Mouse (Mus musculus) CH12.LX (cell line): ENCODE results near the gene Pitpnm2. TPM values are rescaled to one million over a fixed set of nuclear protein-coding genes. Genes with fewer than 3 reads are reported as not detected.
A peak's percentile ranks its signal among the peaks of the same experiment; 100 is the strongest.

Experiments
- DNase-seq: peaks from one replicate; pipeline ENCODE4 v3.0.0-alpha.2; 2013; ENCODE audit errors: extremely low read depth
- H3K27ac ChIP-seq: 2 replicates; pipeline ENCODE4 v1.5.1; 2012; ENCODE audit warnings: low read depth, mild to moderate bottlenecking, control low read depth, moderate library complexity; ENCODE audit not compliant: insufficient read depth
- H3K27me3 ChIP-seq: replicated peaks from 2 replicates; pipeline ENCODE3; 2012; ENCODE audit warnings: inconsistent platforms
- H3K36me3 ChIP-seq, 2 experiments: replicated peaks in 1 of 2; 2 replicates each; pipeline versions ENCODE3 to v1.6.1; 2012; ENCODE audit warnings: inconsistent platforms in 1 of 2, low read length in 1 of 2, mild to moderate bottlenecking in 1 of 2, mixed read lengths in 1 of 2, moderate library complexity in 1 of 2; ENCODE audit not compliant: control insufficient read depth in 1 of 2, insufficient read depth in 1 of 2
- H3K4me1 ChIP-seq, 2 experiments: 2 replicates each; pipeline ENCODE4 v1.6.1; 2012; ENCODE audit warnings: inconsistent platforms in 1 of 2, moderate library complexity in 1 of 2; ENCODE audit not compliant: insufficient read depth in 2 of 2, control insufficient read depth in 1 of 2
- H3K4me2 ChIP-seq: 2 replicates; pipeline ENCODE4 v1.6.1; 2012; ENCODE audit warnings: low read depth, mild to moderate bottlenecking, control low read depth; ENCODE audit not compliant: poor library complexity, insufficient read depth, severe bottlenecking
- H3K4me3 ChIP-seq, 3 experiments: fragments of 150-350 bp in 1 of 3; sonication (generic) in 1 of 3; replicated peaks in 1 of 3; 2 replicates each; pipeline versions ENCODE3 to v1.5.1; 2011 to 2012; ENCODE audit warnings: low read depth in 2 of 3, low read length in 2 of 3, mild to moderate bottlenecking in 2 of 3, moderate library complexity in 2 of 3, control low read depth in 1 of 3, improper control_type of control experiment in 1 of 3, inconsistent platforms in 1 of 3, mixed read lengths in 1 of 3; ENCODE audit not compliant: poor library complexity in 1 of 3
- H3K79me2 ChIP-seq: replicated peaks from 2 replicates; pipeline ENCODE4 v1.6.1; 2012; ENCODE audit warnings: mild to moderate bottlenecking, moderate library complexity; ENCODE audit not compliant: control insufficient read depth, poor library complexity, insufficient read depth, severe bottlenecking; ENCODE audit errors: extremely low read depth
- H3K9ac ChIP-seq: 2 replicates; pipeline ENCODE4 v1.6.1; 2012; ENCODE audit warnings: low read depth, mild to moderate bottlenecking, control low read depth, moderate library complexity; ENCODE audit not compliant: insufficient read depth
- H3K9me3 ChIP-seq: replicated peaks from 2 replicates; pipeline ENCODE3; 2012; ENCODE audit warnings: low read length, inconsistent platforms, mixed read lengths
- CHD1 ChIP-seq: IDR thresholded peaks from 2 replicates; pipeline ENCODE4 v1.6.1; 2012; ENCODE audit warnings: low read depth, low read length, improper control_type of control experiment, inconsistent platforms
- CTCF ChIP-seq, 2 experiments: IDR thresholded peaks in 1 of 2; conservative IDR thresholded peaks in 1 of 2; 2 replicates each; pipeline ENCODE4 v1.5.1; 2011 to 2012; ENCODE audit warnings: low read depth in 2 of 2, low read length in 2 of 2, improper control_type of control experiment in 1 of 2, inconsistent platforms in 1 of 2, mild to moderate bottlenecking in 1 of 2, moderate library complexity in 1 of 2
- ELF1 ChIP-seq: IDR thresholded peaks from 2 replicates; pipeline ENCODE4 v1.6.1; 2014; ENCODE audit warnings: low read depth, mild to moderate bottlenecking, inconsistent platforms, low read length, improper control_type of control experiment
- EP300 ChIP-seq: IDR thresholded peaks from 2 replicates; pipeline ENCODE4 v1.6.1; 2011; ENCODE audit warnings: low read length, improper control_type of control experiment
- ETS1 ChIP-seq: conservative IDR thresholded peaks from 2 replicates; pipeline ENCODE4 v1.6.1; 2012; ENCODE audit warnings: low read depth, mild to moderate bottlenecking, inconsistent platforms, low read length, improper control_type of control experiment, moderate library complexity
- GABPA ChIP-seq: IDR thresholded peaks from 2 replicates; pipeline ENCODE4 v1.6.1; 2012; ENCODE audit warnings: low read depth, low read length, improper control_type of control experiment, inconsistent platforms; ENCODE audit not compliant: insufficient replicate concordance
- IRF4 ChIP-seq: IDR thresholded peaks from 2 replicates; pipeline ENCODE4 v1.6.1; 2014; ENCODE audit warnings: low read depth, mild to moderate bottlenecking, inconsistent platforms, low read length, improper control_type of control experiment
- JUN ChIP-seq: IDR thresholded peaks from 2 replicates; pipeline ENCODE4 v1.6.1; 2011; ENCODE audit warnings: low read depth, mild to moderate bottlenecking, low read length, improper control_type of control experiment, moderate library complexity; ENCODE audit not compliant: insufficient read depth
- JUND ChIP-seq: conservative IDR thresholded peaks from 2 replicates; pipeline ENCODE4 v1.6.1; 2011; ENCODE audit warnings: low read depth, low read length, improper control_type of control experiment
- MAZ ChIP-seq: IDR thresholded peaks from 2 replicates; pipeline ENCODE4 v1.6.1; 2012; ENCODE audit warnings: low read depth, mild to moderate bottlenecking, inconsistent platforms, low read length, improper control_type of control experiment, moderate library complexity
- MEF2A ChIP-seq: IDR thresholded peaks from 2 replicates; pipeline ENCODE4 v1.6.1; 2014; ENCODE audit warnings: low read depth, mild to moderate bottlenecking, inconsistent platforms, low read length, improper control_type of control experiment, borderline replicate concordance
- MXI1 ChIP-seq: IDR thresholded peaks from 2 replicates; pipeline ENCODE4 v1.6.1; 2011; ENCODE audit warnings: mild to moderate bottlenecking, low read depth, low read length, improper control_type of control experiment
- NELFE ChIP-seq: IDR thresholded peaks from 2 replicates; pipeline ENCODE4 v1.6.1; 2011; ENCODE audit warnings: low read depth, low read length, improper control_type of control experiment
- POLR2A ChIP-seq: IDR thresholded peaks from 2 replicates; pipeline ENCODE4 v1.6.1; 2011; ENCODE audit warnings: low read depth, mild to moderate bottlenecking, improper control_type of control experiment, low read length
- POLR2AphosphoS2 ChIP-seq: IDR thresholded peaks from 2 replicates; pipeline ENCODE4 v1.6.1; 2011; ENCODE audit warnings: low read depth, low read length, improper control_type of control experiment
- RCOR1 ChIP-seq: conservative IDR thresholded peaks from 2 replicates; pipeline ENCODE4 v1.6.1; 2012; ENCODE audit warnings: low read depth, mild to moderate bottlenecking, inconsistent platforms, low read length, improper control_type of control experiment
- SIN3A ChIP-seq: IDR thresholded peaks from 2 replicates; pipeline ENCODE4 v1.6.1; 2012; ENCODE audit warnings: low read length, improper control_type of control experiment, inconsistent platforms
- TBP ChIP-seq: conservative IDR thresholded peaks from 2 replicates; pipeline ENCODE4 v1.6.1; 2011; ENCODE audit warnings: low read depth, low read length, improper control_type of control experiment
- TCF12 ChIP-seq: IDR thresholded peaks from 2 replicates; pipeline ENCODE4 v1.6.1; 2014; ENCODE audit warnings: low read depth, mild to moderate bottlenecking, inconsistent platforms, low read length, improper control_type of control experiment
- USF1 ChIP-seq: IDR thresholded peaks from 2 replicates; pipeline ENCODE4 v1.6.1; 2014; ENCODE audit warnings: low read depth, mild to moderate bottlenecking, inconsistent platforms, low read length, improper control_type of control experiment
- USF2 ChIP-seq: conservative IDR thresholded peaks from 2 replicates; pipeline ENCODE4 v1.6.1; 2011; ENCODE audit warnings: low read depth, low read length, improper control_type of control experiment
- ZC3H11A ChIP-seq: IDR thresholded peaks from 2 replicates; pipeline ENCODE4 v1.6.1; 2012; ENCODE audit warnings: low read depth, mild to moderate bottlenecking, inconsistent platforms, low read length, improper control_type of control experiment
- ZKSCAN1 ChIP-seq: IDR thresholded peaks from 2 replicates; pipeline ENCODE4 v1.6.1; 2012; ENCODE audit warnings: low read depth, inconsistent platforms, low read length, improper control_type of control experiment, borderline replicate concordance
- ZMIZ1 ChIP-seq: IDR thresholded peaks from 2 replicates; pipeline ENCODE4 v1.6.1; 2012; ENCODE audit warnings: low read depth, mild to moderate bottlenecking, inconsistent platforms, low read length, improper control_type of control experiment
- dilution Hi-C: fragments of 300-500 bp; cut with MboI; formaldehyde crosslinking; loops from 2 replicates; pipeline ENCODE4 v1.14.3; 2020; ENCODE audit warnings: low sequenced_read_pairs; ENCODE audit not compliant: extremely low pct_unique_long_range_greater_than_20kb, extremely low pct_ligation_motif_present
- in situ Hi-C: fragments of 300-500 bp; cut with MboI; formaldehyde crosslinking; loops from 3 replicates; pipeline ENCODE4 v1.14.3; 2019; ENCODE audit warnings: low sequenced_read_pairs, low pct_ligation_motif_present, low pct_unique_long_range_greater_than_20kb, mixed read lengths
- polyA plus RNA-seq: library from polyadenylated mRNA; unstranded; fragments of >175 nt; gene quantifications from 2 replicates; pipeline ENCODE4 v1.2.1, GENCODE M21; 2012; ENCODE audit warnings: low read depth; ENCODE audit not compliant: insufficient read length
- total RNA-seq, 2 experiments: library from RNA; depleted of rRNA; stranded (reverse); fragments of 300-350 nt in 1 of 2; fragments of >200 nt in 1 of 2; gene quantifications; 2 replicates each; pipeline ENCODE4 v1.2.3; 2012 to 2014

Pitpnm2 gene
- total and polyA plus RNA-seq, 3 experiments, result 1.0 to 11.9 (median 5.3) TPM

- in situ Hi-C loops, result no loop called here
- Histone ChIP-seq H3K9me3 (peaks cover 6% of the 10 kb centered on the region), H3K9ac (no peak overlapping the region), H3K27me3 (no peaks in the 10 kb centered on the region), H3K4me1 (no peaks in the 10 kb centered on the region), H3K36me3 (peaks cover 28 to 85% of the 10 kb centered on the region in 2 experiments), H3K79me2 (no peaks in the 10 kb centered on the region), H3K4me3 (no peak overlapping the region), H3K4me2 (no peak overlapping the region), H3K27ac (no peak overlapping the region)
- dilution Hi-C loops, result no loop called here
- no peak for DNase-seq
- TF ChIP-seq IRF4, result no peak
- TF ChIP-seq CTCF (conservative IDR thresholded peaks at IDR 0.05 in 1 of 2, IDR thresholded peaks at IDR 0.05 in 1 of 2; ENCODE audit: low read depth in 2 of 2, low read length in 2 of 2), result peak in 1 of 2 experiments; percentile 13; a peak in 1 of 4 replicates
- no peak for TF ChIP-seq CHD1
- TF ChIP-seq USF1, result no peak
- no peak for TF ChIP-seq TBP
- no peak for TF ChIP-seq ZKSCAN1
- TF ChIP-seq NELFE, result no peak
Observed at GRCm38 (mm10) chr5:124259133-124259532, 9.6 kb upstream of the Pitpnm2 start.

DNA sequence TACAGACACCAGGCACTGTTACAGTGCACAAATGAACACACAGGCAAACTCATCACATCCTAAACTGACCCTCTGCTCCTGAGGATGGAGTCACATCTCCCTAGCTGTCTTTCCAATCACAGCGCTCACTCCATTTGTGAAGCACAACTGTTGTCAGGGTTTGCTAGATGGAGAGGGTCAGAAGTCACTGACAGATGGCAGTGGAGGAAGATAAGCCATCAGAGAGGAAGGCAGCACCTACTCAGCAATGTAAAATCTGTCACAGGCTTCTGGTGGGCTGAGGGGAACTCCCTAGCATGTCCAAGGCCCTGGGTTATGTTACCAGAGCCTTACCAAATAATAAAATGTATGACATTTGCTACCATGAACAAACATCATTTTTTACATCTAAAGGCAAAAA lies 8.5 kb upstream of the Pitpnm2 start:
- no peaks in the 10 kb centered on the region for H3K27me3 ChIP-seq
- no peak overlapping the region for H3K4me2 ChIP-seq
- no peak overlapping the region for H3K9ac ChIP-seq
- H3K79me2 ChIP-seq, result no peaks in the 10 kb centered on the region
- no peak for DNase-seq
- dilution Hi-C loops (no loop called here), in situ Hi-C loops (no loop called here)
- peaks cover 31 to 86% of the 10 kb centered on the region in 2 experiments for H3K36me3 ChIP-seq
- no peaks in the 10 kb centered on the region for H3K4me1 ChIP-seq
- peaks cover 6% of the 10 kb centered on the region for H3K9me3 ChIP-seq
- no peak overlapping the region for H3K27ac ChIP-seq
- H3K4me3 ChIP-seq, result no peak overlapping the region
- TF ChIP-seq USF2 (no peak), ZKSCAN1 (no peak)

- H3K79me2 ChIP-seq, result no peaks in the 10 kb centered on the region; the same call in 1 of the 2 replicates
- no peak for DNase-seq
- no peak overlapping the region for H3K4me2 ChIP-seq
- no peak for TF ChIP-seq TBP
- TF ChIP-seq POLR2A, result no peak
- no peak for TF ChIP-seq USF1
- no peak for TF ChIP-seq SIN3A
- no peak for TF ChIP-seq ZMIZ1
- no peak for TF ChIP-seq TCF12
- TF ChIP-seq ELF1, result no peak
- TF ChIP-seq ETS1, result no peak
- no peak for TF ChIP-seq MAZ
- TF ChIP-seq USF2, result no peak
- no peak for TF ChIP-seq GABPA
- TF ChIP-seq EP300, result no peak
- no peak for TF ChIP-seq ZC3H11A
- TF ChIP-seq CTCF (conservative IDR thresholded peaks at IDR 0.05 in 1 of 2, IDR thresholded peaks at IDR 0.05 in 1 of 2; ENCODE audit: low read depth in 2 of 2, low read length in 2 of 2), result no peak
- TF ChIP-seq JUN, result no peak
- no peak for TF ChIP-seq MEF2A
- TF ChIP-seq MXI1, result no peak
- TF ChIP-seq JUND, result no peak
- TF ChIP-seq POLR2AphosphoS2, result no peak
- no peak for TF ChIP-seq RCOR1
- H3K4me1 ChIP-seq, result peaks cover 3% of the 10 kb centered on the region in 2 experiments
- no peak overlapping the region for H3K9ac ChIP-seq
- H3K4me3 ChIP-seq, result no peak overlapping the region
- in situ Hi-C loops (no loop called here), dilution Hi-C loops (no loop called here)
- peaks cover 6% of the 10 kb centered on the region for H3K9me3 ChIP-seq
- H3K27ac ChIP-seq, result no peak overlapping the region
- H3K36me3 ChIP-seq, result peaks cover 25 to 68% of the 10 kb centered on the region in 2 experiments
- no peaks in the 10 kb centered on the region for H3K27me3 ChIP-seq
Observed at GRCm38 (mm10) chr5:124255141-124255540, 5.6 kb upstream of the Pitpnm2 start.
